Mouse (Mus musculus): ENCODE data around the gene 2310034G01Rik.

Gene 2310034G01Rik

DNA sequence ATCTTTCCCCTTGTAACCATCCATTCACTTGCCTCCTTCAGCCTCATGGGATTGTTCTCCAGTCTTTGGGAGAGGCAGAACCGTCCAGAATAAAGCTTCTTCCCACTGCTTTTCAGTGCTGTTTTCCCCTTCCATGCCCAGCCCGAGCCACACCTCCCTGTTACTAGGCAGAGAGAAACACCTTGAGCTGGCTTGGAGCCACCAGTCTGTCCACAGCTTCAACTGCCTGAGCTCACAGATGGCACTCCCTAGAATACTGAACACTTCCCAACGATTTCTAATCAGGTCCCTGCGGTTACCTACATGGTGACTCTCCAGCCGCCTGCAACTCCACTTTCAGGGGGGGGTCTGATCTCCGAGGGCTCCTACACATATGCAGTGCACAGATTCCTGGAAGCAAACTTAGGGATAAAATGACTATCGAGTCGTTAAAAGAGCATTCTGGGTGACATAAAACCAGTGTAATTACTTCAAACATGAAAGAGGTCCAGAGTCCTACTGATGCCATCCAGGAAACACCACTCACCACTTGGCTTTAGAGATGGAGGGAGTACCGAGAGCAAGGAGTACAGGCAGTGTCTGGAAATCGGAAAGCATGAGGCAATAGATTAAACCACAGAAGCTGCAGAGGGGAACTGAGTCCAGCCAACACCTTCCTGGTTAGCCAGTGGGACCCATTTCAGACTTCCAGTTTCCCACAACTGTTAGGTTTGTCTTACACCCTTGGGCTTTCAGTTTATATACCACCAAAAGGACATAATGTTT, at the start of gene 2310034G01Rik:
2310034G01Rik (minus strand) TSS at position 135 of the 765 bp plus-strand sequence.
- no peak for DNase-seq (ENCODE audit: low read depth, low spot score)

DNA sequence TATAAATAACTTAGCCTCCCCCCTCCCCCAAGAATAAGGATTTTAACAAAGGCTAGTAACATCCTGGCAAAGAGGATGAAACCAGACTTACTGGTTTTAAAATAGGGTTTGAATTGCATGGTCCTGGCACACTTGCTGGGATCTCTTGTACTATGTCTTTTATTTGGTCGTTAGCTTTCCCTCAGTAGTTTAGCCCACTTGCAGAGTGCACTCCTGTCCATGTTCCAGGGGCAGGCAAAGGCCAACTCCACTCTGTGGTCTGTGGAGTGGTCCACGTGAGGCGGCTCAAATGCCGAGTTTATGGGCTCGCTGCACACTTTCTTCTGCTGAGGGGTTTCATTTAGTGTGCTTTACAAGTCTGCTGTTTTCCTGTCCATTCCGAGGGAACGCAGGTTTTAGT, 49.8 kb upstream of the 2310034G01Rik start:
- no peak for DNase-seq (ENCODE audit: low read depth, low spot score)

DNA sequence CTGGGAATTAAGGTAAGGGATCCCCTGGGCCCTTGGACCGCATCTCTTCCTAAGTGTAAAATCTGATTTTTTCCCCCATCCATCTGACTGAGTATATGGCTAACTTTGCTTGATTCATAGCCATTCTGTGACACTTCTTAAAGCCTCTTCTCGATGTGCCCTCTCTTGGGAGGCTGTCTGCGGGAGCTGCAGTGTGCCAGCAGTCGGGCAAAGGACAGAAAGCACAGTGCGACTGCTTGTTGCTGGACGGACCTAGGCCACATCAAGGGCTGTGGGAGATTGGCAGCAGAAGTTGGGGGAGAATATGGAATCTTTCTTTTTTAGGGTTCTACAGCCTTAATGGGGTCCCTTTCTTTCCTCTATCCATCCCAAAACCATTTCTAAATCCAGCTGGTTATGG, 49.3 kb upstream of the 2310034G01Rik start:
- DNase-seq (ENCODE audit: low read depth, low spot score) = no peak

DNA sequence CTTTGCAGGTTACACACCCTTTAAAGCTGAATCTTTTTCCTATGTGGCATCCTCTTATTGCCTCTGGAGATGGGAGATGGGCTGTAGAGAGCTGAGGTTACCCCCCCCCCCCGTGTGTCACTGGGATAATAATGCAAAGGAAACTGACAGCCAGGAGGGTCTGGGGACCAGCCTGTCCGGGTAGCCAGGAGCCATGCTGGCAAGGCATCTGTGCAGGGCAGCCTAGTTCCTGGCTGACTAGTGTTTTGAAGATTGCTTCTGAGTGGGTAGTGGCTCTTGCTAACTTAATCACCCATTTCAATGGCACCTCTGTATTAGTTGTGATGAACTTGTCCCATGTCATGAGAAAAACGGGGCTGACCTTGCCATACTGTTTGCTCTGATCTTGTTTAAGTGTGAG, 48.3 kb upstream of the 2310034G01Rik start:
- DNase-seq (ENCODE audit: low read depth, low spot score) = no peak

DNA sequence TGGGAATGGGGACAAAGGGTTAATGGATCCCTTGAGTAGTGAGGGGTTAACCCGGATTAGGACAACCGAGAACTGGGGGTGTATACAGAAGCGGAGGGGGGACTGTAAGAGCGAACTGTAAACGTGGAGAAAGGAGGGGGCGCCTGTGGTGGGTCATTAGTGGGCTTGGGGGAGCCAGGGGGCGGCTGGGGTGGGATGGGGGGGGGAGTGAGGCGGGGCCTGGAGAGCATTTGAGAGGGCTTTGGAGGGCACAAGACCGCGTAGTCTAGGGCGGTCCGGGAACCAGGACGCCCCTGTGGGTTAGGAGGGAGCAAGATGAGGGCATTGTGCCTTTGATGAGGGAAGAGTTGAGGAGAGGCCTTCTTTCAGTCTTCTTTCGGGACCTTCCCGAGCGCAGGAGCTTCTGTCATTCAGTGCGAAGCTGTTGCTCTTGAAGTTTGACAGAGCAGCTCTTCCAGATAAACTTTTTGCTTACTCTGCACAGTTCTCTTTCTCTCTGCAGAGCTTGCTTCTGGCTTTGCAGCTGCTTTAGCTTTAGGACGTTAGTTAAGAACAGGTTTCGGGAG, 47.4 kb upstream of the 2310034G01Rik start:
- no peak for DNase-seq (ENCODE audit: low read depth, low spot score)

DNA sequence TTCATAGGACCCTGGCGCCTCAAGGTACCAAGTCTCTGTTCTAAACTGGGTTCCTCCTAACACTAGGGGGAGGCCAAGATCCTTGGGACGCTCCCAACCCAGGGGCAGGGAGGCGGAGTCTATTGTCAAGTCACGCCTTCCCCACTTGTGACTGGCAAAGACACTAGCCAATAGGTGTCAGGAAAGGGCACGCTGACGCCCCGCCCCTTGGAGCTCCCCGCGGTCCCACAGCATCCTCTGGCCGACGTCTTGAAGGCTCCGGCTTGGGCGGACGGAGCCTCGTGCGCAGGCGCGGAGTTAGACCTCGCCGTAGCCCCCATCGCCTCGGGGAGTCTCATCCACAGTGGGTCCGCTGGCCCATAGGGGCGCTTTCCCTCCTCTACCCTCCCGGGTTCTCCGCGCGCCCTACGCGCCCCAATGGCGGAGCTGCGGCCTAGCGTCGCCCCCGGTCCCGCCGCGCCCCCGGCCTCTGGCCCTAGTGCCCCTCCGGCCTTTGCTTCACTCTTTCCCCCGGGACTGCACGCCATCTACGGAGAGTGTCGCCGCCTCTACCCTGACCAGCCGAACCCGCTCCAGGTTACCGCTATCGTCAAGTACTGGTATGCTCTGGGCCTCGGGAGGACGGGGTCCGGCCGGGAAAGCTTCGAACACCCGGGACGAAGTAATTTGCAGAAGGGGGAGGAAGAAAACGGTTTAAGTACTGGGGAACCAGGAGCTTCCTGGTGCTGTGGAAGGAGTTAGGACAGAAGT, 46.8 kb upstream of the 2310034G01Rik start, which contains the start of gene Sufu:
Sufu (plus strand) TSS at position 211 of the 750 bp plus-strand sequence.
- peak; percentile 97 for DNase-seq (ENCODE audit: low read depth, low spot score)

DNA sequence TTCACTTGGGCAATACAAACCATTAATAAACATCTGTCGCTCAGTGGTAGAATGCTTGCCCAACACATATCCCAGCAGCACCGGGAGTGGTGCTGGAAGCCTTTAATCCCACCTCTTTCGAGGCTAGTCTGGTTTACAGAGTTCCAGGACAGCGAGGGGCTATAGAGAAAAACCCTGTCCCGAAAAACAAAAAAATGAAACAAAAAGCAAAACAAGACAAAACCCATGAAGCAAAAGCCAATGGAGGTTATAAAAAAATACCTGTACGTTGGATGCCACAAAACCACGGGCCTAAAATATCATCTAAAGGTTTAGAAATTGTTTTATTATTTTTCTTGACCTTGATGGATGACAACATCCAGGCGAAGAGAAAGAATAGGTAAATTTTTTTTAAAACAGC, 46.0 kb upstream of the 2310034G01Rik start:
- no peak for DNase-seq (ENCODE audit: low read depth, low spot score)

DNA sequence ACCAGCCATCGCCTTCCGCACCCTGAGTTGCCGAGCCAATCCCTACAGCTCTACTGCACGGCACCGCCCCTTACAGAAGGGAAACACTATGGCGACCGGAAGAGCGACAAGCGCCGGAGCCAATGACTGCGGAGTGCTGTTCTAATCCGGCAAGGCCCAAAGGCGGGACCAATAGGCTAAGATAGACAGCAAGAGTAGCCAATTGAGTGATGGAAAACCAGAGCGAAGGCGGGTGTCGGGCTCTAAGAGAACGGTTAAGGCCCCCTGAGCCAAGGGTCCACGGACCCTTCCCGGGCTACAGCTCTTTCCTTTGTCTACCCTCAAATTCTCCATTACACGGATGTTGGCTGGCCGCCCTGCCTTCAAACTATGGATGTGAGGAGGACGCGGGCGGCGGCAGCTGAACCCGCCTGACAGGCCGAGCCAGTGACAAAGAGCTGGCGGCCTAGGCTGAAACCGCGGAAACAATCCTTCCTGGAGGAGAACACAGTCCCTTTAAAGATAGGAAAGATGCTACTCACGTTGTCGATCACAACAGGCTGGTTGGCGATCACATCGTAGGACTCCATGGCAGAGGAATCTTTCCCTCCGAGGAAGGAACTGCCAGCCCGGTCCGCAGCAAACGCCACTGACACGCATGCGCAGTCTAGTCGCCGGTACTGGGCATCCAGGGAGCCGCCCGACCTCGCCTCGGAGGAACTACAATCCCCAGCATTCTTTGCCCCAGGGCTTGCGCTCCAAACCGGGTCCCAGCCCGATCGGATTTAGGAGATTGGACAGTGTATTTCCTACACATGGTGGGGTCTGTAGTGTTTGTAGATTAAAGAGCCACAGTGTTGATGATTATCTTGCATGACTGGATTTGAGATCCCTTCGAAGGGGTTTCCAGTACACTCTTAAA, 45.3 kb upstream of the 2310034G01Rik start, which contains the start of gene Actr1a:
Actr1a (minus strand) TSS at position 640 of the 901 bp plus-strand sequence.
- peak; percentile 99 for DNase-seq (ENCODE audit: low read depth, low spot score)

DNA sequence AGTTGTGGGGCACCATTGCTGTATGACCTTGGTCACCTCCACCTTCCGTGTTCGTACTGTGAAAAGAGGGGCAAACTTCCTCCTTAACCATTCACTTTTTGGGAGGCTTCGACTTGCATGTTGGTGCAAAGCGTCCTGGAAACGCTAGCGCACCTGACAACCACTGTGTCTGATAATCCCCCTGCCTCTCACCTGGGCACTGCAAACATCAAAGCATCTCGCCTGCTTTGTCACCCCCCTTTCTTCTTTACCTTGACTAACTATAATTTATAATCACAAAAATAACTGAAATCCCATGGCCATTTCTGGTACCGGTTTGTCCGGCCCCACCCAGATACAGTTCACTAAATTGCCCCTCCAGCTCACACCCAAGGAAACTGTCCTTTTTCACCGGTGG, 44.6 kb upstream of the 2310034G01Rik start:
- DNase-seq (ENCODE audit: low read depth, low spot score) = no peak

DNA sequence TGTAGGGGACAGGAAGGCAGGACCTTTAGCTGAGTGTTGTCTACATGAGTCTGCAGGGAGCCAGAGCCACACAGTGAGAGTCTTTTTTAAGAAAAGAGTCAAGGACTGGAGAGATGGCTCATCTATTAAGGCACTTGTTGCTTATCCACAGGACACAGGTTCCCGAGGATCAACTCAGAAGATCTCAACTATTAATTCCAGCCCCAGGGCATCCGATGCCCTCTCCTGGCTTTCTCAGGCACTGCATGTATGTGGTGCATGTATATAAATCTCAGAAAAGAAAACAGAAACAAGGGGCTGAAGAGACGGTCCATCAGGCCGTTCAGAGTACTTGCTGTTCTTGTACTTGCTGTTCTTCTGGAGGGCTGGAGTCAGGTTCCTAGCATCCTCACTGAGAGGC, 41.9 kb upstream of the 2310034G01Rik start:
- DNase-seq (ENCODE audit: low read depth, low spot score) = no peak

DNA sequence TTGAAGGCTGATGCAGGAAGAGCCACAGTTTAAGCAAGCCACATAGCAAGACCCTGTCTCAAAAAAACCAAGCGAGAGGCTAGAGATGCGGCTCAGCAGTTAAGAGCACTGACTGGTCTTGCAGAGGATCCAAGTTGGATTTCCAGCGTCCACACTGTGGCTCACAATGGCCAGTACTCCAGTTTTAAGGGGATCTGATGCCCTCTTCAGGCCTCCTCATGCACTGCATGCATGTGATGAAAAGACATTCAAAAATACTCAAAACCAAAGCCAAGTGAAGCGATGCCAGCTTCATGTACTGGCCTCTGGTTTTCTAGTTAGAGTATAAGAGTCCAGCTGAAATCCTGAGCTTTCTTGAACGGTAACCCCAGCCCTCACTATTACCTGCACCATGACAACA, 39.8 kb upstream of the 2310034G01Rik start:
- no peak for DNase-seq (ENCODE audit: low read depth, low spot score)

DNA sequence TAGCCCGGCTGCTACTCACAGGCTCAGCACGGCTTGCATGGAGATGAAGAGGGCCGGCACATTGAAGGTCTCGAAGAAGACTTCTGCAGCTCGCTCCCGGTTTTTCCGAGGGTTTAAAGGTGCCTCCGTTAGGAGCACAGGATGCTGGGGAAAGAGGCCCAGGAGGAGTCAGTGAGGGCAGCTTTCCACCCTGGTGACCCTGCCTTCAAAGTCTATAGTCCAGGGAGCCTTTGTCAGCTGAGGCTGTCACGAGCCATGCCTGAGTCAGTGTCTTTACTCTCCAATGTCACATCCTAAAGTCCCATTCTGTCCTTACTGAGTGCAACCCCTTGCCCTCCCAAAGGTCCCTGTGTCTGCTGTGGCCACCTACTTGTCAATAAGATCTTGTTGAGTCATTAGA, 32.2 kb upstream of the 2310034G01Rik start:
- no peak for DNase-seq (ENCODE audit: low read depth, low spot score)

DNA sequence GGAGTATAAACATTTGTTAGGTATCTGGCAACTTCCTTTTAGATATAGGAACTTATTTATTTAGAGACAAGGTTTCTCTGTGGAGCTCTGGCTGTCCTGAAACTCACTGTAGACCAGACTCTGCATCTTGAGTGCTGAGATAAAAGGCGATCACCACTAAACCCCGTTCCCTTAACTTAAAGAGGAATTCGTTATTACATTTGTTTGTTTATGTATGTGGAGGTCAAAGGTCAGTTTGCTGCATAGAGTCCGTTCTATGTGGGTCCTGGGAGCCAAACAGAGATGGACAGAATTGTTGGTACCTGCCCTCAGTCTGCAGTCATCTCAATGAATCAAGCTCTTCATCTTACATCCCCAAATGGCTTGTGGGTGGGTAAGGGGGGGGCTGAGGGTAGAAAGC, 25.8 kb upstream of the 2310034G01Rik start:
- DNase-seq (ENCODE audit: low read depth, low spot score) = no peak

DNA sequence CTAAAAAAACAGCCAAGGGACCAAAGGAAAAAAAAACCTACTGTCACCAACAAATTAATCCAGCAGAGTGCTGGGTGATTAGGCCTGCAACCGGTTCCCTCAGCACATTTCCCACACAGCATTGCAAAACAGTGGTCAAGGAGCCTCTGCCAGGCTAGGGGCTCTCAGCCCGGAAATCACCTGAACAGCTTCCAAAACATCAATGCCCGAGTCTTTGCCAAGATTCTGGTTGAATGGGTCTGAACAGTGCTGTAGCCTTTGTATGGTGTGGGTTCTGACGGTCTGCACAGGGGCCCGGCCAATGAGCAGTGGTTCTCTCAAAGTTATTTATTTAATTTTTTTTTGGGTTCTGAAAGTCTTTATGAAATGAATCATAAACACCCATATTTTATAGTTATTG, 25.4 kb upstream of the 2310034G01Rik start:
- no peak for DNase-seq (ENCODE audit: low read depth, low spot score)

DNA sequence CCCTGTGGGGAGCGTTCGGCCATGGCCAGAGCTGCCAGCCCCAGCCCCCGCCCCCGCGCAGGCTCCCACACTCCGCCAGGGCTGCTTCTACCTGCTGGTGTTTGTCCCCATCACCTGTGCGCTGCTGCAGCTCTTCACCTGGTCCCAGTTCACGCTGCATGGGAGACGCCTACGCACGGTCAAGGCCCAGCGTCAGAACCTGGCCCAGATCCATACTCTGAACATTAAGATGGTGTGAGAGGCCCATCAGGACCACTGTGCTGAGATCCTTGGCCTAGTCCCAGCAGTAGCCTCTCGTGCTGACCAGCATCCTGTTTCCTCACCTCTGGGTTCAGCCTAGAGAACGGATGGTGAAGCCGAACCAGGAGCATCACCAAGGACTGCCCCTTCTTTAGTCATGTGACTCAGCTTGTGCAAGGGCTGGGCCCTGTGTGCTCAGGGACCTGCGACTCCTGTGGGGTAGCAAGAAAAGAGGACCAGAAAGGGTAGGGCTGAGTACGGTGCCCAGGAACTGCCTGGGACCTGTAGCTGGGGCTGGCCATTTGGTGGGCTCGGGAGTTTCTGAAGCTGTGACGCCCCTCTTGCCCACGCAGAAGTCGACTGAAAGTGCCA, 24.5 kb upstream of the 2310034G01Rik start:
- DNase-seq (ENCODE audit: low read depth, low spot score) = no peak

DNA sequence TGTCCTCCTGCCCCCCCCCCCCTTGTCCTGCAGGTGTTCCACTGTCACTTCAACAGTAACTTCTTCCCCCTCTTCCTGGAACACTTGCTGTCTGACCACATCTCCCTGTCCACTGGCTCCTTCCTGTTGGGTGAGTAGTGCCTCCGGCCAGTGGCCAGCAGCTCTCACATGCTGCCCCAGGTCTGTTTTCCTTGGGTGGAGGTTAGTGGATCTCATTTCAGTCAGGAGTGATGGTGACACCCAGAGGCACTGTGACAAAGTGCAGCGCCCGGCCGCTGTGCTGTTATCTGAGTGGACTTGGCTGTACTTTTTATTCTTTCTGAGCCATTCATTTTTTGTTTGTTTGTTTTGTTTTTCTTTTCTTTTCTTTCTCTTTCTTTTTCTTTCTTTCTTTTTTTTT, 19.1 kb upstream of the 2310034G01Rik start:
- DNase-seq (ENCODE audit: low read depth, low spot score) = no peak

DNA sequence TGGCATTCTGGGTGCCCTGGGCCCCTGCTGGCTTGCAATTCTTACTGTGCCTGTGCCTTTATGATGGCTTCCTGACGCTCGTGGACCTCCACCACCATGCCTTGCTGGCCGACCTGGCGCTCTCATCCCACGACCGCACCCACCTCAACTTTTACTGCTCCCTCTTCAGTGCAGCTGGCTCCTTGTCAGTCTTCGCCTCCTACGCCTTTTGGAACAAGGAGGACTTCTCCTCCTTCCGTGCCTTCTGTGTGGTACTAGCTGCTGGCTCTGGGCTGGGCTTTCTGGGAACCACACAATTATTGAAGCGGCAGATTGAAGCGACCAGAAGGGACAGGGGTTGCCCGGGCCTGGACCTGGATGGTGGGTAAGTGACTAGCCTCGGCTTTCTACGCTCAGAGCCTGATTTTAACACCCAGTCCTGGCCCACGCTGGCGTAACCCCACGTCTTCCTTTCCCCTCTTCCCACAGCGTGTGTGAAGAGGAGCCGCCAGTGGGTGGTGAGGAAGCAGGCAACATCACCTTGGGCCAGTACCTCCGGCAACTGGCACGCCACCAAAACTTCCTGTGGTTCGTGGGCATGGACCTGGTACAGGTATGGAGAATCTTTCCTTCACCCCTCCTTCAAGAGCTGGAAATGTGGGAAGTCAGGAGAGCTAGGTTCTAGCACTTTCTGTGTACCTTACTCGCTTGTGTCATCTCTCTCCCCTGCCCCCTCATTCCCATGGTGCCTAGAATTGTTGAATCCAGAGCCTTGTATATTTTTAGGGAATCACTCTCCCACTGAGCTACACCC, 17.9 kb upstream of the 2310034G01Rik start:
- no peak for DNase-seq (ENCODE audit: low read depth, low spot score)

DNA sequence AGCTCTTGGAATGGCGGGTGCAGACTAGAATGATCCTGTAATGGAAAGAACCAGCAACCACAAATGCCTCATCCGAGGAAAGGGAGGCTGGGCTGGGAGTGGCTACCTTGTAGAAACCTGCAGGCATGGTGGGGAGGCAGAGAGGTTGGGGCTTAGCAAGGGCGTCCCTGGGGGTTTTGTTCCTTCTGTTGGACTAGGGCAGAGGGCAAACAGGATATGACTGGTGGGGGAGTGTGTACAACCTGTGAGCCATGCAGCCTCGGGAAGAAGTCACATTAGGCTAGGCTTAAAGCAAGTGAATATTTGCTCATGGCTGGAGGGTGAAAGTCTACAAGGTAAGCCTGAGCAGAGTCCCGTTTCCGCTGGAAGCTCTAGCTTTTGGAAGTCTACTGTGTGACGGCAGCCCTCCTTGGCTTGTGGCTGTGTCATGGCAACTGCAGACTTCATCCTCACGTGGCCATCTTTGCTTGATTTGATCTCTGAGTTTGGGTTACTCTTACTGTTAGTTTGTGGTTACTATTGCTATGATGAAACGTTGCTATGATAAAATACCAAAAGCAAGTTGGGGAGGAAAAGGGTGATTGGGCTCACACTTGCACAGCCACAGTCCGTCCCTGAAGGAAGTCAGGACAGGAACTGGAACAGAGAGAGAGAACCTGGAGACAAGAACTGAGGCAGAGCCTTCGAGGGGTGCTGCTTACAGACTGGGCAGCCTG, 13.3 kb upstream of the 2310034G01Rik start:
- no peak for DNase-seq (ENCODE audit: low read depth, low spot score)

DNA sequence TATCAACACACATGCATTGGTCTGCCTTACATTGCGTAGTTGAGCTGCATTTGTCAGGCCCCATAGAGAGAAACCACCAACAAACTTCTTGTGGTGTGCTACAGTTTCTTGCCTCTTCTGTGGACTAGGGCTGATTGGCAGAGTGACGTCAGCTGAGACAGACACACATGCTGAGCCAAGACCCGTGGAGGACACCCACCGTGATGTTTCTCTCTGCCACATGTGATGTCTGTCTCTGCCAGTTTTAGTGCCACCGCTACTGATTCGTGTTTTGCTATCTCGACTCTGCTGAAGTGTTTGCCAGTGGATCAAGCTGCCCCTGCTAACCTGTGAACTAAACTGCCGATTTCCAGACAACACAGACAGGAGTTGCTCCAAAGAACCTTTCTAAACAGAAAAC, 12.0 kb upstream of the 2310034G01Rik start:
- no peak for DNase-seq (ENCODE audit: low read depth, low spot score)

DNA sequence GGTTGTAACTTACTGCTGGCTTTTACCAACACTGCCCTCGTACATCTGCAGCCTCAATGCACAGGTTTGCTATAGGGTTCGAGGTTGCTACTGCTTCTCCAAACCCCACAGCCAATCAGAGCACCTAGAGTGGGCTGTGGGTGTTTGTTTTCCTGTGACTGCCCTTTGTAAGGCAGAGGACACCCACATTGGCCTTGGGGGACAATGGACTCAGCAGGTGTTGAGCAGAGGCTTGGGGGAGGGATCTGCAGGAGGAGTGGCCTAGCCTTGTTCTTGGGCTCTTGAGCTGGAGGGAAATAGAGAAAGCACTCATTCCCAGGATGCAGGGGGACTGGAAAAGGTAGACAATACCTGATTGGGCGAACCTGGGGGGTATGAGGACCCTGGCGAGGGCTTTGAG, 8.3 kb upstream of the 2310034G01Rik start:
- no peak for DNase-seq (ENCODE audit: low read depth, low spot score)
